Mouse (Mus musculus): ENCODE data around the gene Gatc.
"Not testable (repeated sequence)": the region's sequence is repeated elsewhere in the genome, so short reads cannot be mapped to it uniquely, and the experiment has no call there.

Gene Gatc

GRCm38 (mm10) chr5:115327610-115328548, 13.1 kb downstream of the Gatc start:
- no peak for DNase-seq

DNA sequence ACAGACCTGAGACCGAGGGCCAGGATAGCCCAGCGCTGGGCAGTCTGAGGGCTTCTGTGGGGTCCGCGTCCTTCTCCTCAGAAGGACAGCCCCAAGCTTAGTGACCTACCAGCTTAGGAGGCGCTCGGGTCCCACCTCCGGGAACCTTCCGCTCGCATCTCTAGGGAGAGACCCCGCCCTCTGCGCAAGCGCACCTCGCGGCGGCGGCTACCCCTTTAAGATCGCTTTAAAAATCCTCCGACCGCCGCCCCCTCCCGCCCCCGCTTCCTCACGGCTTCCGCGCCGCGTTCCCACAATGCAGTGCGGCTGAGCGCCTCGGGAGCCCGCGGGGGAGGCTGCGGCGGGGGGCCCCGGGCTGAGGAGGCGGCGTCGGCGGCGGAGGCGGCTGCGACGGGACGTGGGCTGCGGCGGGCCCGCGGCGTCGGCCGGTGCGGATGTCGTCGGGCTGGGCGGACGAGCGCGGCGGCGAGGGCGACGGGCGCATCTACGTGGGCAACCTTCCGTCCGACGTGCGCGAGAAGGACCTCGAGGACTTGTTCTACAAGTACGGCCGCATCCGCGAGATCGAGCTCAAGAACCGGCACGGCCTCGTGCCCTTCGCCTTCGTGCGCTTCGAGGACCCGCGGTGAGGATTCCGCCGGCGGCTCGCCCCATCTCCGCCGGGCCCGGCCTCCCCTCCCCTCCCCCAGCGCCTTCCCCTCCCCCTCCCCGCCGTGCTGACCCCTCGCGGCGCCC, 13.9 kb downstream of the Gatc start, which contains the start of gene Srsf9:
Gene Srsf9, plus strand, starts transcription at position 303 of the 735 bp plus-strand sequence.
- DNase-seq, result peak; percentile 97

DNA sequence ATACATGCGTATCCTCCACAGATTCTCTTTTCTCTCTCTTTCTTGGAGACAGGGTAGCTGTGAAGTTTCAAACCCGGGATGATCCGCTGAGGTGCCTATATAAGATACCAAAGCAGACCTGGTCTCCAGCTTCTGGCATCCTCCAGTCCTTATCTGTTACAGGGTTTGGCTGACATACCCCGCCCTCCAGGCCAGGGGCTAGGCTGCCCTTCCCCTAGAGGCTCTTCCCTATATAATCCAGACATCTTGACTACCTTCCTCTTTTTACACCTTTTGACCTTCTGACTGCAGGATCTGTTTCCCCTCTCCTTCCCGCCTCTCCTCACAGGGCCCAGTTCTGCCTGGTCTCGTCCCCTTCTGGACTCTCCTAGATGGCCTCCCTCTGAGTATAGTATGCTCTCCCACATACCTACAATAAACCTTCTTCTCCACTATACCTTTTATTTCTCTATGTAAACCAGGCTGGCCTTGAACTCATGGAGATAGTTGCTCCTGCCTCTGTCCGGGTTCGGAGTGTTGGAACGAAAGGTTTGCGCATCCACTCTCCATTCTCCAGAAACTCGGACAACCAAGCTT, 14.6 kb downstream of the Gatc start:
- no peak for DNase-seq

GRCm38 (mm10) chr5:115319004-115319940, 21.7 kb downstream of the Gatc start:
- DNase-seq, result peak; percentile 87

DNA sequence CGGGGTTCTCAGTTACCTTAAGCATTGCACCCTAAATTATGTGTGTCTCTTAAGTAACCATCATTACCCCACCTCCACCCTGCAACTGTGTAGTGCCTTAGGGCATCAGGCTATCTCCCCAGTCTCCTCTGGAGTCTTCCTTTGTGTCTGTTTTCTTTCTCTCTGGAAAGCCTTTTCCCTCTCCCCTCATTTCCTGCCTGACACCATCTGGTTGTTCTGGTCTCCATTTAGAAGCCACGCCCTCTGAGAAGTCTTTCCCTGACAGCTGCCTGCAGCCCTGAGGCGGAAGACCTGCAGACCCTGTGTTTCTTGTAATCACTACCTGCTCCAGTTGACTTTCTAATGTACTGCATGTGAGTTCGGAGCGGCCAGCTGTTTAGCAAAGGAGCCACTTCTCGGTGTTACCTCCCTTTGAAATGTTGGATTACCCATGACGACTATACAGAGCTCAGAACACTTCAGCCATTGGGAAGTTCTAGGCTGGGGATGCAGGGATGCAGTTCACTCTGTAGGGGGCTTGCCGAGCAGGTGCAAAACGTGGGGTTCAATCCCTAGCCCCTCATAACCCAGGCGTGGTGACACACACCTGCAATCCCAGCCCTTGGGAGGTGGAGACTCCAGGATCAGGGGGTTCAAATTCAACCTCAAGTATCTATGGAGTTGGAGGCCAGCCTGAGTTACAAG, 23.2 kb downstream of the Gatc start:
- DNase-seq, result peak; percentile 21

GRCm38 (mm10) chr5:115316968-115317644, 23.9 kb downstream of the Gatc start:
- no peak for DNase-seq

DNA sequence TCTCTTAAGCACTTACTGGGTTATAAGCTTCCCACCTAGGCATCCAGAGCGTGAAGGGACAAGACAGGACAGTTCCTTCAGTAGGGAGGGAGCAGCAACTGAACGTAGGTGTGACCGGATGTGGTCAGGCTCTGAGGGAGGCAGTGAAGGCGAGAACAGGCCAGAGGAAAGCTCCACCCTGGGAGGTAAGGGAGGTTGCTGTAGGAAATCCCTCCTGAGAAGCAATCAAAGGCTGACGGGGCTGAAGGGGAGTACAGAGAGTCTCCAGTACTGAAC, 27.4 kb downstream of the Gatc start:
- DNase-seq, result no peak

- no peak for DNase-seq
Observed at GRCm38 (mm10) chr5:115312816-115313667, 27.9 kb downstream of the Gatc start.

- DNase-seq, result no peak
Observed at GRCm38 (mm10) chr5:115312354-115312753, 28.6 kb downstream of the Gatc start.

GRCm38 (mm10) chr5:115302190-115302589, 38.8 kb downstream of the Gatc start:
- not testable (repeated sequence) for DNase-seq

GRCm38 (mm10) chr5:115301615-115302014, 39.4 kb downstream of the Gatc start:
- DNase-seq, result no peak

- peak; percentile 99 for DNase-seq
Observed at GRCm38 (mm10) chr5:115300792-115301614, 40.0 kb downstream of the Gatc start, which contains the start of gene Dynll1. TSS of gene Dynll1 (minus strand) at chr5:115300999.

- peak; percentile 81 for DNase-seq
Observed at GRCm38 (mm10) chr5:115300035-115300744, 40.8 kb downstream of the Gatc start.

DNA sequence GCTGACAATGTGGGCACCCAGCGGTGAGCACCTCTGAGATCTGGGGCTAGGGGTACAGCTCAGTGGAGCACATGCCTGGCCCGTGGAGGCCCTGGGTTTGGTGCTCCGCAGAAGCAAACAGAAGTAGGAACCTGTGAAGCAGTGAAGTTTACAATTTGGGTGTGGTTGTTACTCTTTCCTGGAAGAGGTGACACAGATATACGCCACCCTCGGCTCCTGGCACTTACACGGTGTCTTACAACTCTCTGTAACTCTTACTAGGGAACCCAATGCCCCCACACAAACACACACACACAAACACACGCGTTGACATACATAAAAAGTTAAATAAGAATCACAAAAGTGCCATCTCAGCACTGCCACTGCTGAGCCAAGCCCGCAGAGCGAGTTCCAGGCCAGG, 44.6 kb downstream of the Gatc start:
- DNase-seq, result no peak

DNA sequence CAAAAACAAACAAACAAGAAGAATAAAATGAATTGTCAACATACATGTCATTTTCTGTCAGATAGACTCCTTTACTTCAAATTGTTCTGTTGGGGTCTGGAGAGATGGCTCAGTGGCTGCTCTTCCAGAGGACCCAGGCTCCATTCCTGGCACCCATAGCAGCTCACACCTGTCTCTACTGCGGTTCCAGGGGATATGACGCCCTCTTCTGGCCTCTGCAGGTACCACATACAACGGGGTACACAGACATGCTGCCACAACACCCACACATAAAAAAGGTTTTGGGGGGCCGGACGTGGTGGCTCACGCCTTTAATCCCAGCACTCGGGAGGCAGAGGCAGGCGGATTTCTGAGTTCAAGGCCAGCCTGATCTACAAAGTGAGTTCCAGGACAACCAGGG, 46.8 kb downstream of the Gatc start:
- no peak for DNase-seq

DNA sequence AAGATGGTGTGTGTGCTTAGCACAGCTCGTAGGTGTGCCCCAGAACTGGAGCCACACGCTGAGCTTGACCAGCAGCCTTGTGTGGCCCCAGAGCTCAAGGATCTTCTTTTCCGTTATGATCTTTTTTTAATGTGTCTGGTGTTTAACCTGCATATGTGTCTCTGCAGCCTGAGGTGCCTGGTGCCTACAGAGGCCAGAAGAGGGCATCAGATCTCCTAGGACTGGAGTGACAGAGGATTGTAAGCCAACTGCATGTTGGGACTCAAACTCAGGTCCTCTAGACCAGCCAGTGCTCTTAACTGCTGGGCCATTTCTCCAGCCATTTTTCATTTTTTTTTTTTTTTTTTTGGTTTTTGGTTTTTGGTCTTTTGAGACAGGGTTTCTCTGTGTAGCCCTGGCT, 56.2 kb downstream of the Gatc start:
- DNase-seq, result peak; percentile 44

Measured in lung, postnatal 36 days (tissue).